Mouse (Mus musculus): Measurements from ENCODE around the gene Arl14ep.
A peak's percentile ranks its signal among the peaks of the same experiment; 100 is the strongest.
"Not testable (repeated sequence)": the region's sequence is repeated elsewhere in the genome, so short reads cannot be mapped to it uniquely, and the experiment has no call there.

Arl14ep gene

GRCm38 (mm10) chr2:106973959-106974639 lies at the start of gene Arl14ep:
TSS of gene Arl14ep (minus strand) at chr2:106974424.
- DNase-seq (ENCODE audit: low spot score), result peak; percentile 74

- DNase-seq (ENCODE audit: low spot score), result no peak
These were observed 48.5 kb upstream of the Arl14ep start for GRCm38 (mm10) chr2:107022713-107023112.

DNA sequence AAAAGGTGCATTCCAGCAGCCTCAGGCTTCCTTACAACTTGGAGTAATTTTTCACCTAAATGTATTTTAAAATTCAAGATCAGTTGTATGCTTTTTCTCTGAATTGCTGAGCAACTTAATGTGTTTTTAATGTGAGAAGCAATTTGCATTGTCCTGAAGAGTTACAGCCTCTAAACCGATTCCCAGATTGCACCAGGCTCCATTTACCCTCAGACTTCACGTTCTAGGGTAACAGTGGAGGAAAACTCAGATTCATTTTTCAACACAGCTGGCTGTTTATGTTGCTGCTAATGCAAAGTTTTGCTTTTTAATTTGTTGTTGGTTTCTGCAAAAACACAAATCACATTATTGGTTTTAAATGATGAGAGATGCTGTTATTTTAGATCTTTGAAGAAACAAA lies 45.1 kb upstream of the Arl14ep start:
- DNase-seq (ENCODE audit: low spot score), result no peak

GRCm38 (mm10) chr2:107013161-107013560 lies 38.9 kb upstream of the Arl14ep start:
- DNase-seq (ENCODE audit: low spot score), result no peak

DNA sequence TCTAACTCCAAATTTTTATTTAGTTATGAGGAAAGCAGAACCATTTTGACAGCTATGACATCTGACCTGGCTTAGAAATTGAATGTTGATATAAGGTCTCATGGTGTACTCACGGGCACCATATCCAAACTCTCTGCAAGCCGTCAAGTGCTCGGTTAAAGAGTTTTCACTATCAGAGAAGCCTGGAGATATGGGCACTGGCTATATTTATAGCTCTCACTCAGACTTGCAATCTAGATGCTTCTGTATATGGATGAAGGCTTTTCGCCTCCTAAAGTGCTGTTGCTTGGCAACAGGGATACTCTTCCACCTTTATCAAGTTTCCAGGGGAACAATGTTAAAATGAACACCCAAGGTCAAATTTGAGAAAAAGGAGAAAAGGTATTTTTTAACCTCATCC lies 38.1 kb upstream of the Arl14ep start:
- no peak for DNase-seq (ENCODE audit: low spot score)

DNA sequence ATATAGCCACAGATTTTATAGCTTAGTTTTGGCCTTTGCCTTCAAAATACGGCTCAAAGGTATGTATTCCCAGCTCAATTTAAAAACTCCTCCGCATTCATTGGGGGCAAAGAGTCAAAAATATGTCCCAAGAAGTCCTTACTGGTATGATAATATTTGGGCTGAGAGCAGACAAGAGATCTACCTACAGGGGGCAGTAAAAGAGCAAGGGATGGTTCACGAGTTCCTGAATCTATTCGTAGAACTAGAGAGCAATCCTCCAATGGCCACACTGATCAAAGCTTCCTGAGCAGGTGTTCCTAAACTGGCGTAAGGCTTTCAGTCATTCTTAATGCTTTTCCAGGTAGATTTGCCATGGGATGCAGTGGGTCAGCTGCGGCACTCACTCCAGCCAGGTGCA lies 35.9 kb upstream of the Arl14ep start:
- DNase-seq (ENCODE audit: low spot score), result no peak

- DNase-seq (ENCODE audit: low spot score), result no peak
These were observed 32.2 kb upstream of the Arl14ep start for GRCm38 (mm10) chr2:107006378-107006777.

DNA sequence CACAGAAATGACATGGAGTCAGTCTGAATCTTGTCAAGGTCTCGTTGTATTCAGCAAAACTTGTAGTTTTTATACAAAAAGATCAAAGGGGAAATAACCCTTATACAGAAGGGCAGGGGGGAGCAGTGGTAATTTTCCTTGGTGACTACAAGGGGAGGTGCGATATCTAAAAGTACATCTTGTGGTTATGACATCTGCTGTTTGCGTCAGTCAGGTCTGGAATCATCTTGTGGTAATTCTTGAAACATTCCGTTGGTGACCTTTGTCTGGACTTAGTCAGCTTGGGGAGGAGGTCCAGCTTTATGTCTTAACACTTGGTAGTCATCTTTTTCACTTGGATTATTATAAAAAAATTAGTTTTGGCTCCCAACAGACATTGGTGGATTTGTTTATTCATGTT lies 31.7 kb upstream of the Arl14ep start:
- DNase-seq (ENCODE audit: low spot score), result not testable (repeated sequence)

DNA sequence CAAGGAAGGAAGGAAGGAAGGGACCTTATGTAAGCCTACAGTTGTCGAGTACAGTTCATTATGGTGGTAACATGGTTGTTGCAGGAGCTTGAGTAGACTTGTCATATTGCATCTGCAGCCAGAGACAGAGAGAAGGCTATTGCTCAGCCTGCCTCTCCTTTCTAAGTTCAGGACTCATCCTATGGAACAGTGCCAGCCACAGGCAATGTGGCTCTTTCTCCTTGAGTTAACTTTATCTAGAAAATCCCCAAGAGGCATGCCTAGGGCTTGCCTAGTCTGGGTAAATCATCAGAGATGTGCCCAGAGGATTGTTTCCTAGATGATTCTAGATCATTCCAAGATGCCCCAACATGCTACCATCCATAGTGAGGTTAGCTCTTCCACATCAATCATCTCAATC lies 17.0 kb upstream of the Arl14ep start:
- no peak for DNase-seq (ENCODE audit: low spot score)

GRCm38 (mm10) chr2:106984945-106985344 lies 10.7 kb upstream of the Arl14ep start:
- DNase-seq (ENCODE audit: low spot score), result no peak

DNA sequence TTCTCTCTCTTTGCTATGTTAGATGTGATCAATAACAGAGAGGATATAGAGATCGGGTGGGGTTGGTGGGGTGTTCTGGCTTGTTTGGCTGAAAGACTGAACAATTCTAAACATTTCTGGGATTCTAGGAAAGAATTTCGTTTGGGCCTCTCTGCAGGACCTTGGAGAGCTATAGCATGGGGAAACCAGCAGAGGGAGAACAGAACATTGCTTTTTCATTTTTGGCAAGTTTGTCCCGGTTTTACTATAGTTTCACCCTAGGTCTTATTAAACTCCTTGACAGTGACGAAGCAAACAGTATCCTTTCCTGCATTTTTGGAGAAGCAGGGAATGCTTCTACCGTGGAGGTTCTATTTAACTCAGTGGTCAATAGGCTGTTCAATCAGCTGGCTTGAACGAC lies 8.3 kb upstream of the Arl14ep start:
- no peak for DNase-seq (ENCODE audit: low spot score)

- no peak for DNase-seq (ENCODE audit: low spot score)
These were observed 2.2 kb upstream of the Arl14ep start for GRCm38 (mm10) chr2:106976472-106976871.

GRCm38 (mm10) chr2:106973332-106973958 lies 779 bp downstream of the Arl14ep start:
- peak; percentile 11 for DNase-seq (ENCODE audit: low spot score)

GRCm38 (mm10) chr2:106972851-106973250 lies 1.4 kb downstream of the Arl14ep start:
- no peak for DNase-seq (ENCODE audit: low spot score)

DNA sequence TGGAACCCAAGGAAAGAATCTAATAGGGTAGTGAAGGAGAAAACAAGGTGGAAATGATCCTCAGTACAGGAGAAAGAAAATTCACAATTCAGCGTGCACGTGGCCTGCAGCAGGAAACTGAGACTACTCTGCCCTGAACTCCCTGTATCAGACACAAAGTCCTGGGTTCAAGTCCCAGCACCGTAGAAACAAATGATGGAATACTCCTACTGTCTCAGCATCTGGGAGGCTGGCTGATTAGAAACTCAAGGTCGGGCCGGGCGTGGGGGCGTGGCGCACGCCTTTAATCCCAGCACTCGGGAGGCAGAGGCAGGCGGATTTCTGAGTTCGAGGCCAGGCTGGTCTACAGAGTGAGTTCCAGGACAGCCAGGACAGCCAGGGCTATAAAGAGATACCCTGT lies 3.3 kb downstream of the Arl14ep start:
- DNase-seq (ENCODE audit: low spot score), result no peak

GRCm38 (mm10) chr2:106968320-106968719 lies 5.9 kb downstream of the Arl14ep start:
- no peak for DNase-seq (ENCODE audit: low spot score)

DNA sequence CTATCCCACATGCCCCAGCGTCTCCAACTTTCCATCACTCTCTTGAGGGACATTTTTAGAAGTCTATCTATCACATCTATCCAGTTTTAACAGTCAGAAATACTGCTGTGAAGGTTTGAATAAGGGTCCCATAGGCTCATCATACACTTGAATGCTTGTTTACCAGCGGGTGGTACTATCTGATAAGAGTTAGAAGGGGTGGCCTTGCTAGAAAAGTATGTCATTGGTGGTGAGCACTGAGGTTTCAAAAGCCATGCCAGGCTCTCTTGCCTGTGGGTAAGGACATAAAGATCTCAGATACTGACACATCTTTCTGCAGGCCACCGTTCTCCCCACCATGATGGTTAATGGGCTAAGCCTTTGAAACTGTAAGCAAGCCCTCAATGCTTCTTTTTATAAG lies 10.7 kb downstream of the Arl14ep start:
- DNase-seq (ENCODE audit: low spot score), result no peak

GRCm38 (mm10) chr2:106961650-106962049 lies 12.6 kb downstream of the Arl14ep start:
- DNase-seq (ENCODE audit: low spot score), result no peak

- DNase-seq (ENCODE audit: low spot score), result no peak
These were observed 13.2 kb downstream of the Arl14ep start for GRCm38 (mm10) chr2:106961066-106961465.

DNA sequence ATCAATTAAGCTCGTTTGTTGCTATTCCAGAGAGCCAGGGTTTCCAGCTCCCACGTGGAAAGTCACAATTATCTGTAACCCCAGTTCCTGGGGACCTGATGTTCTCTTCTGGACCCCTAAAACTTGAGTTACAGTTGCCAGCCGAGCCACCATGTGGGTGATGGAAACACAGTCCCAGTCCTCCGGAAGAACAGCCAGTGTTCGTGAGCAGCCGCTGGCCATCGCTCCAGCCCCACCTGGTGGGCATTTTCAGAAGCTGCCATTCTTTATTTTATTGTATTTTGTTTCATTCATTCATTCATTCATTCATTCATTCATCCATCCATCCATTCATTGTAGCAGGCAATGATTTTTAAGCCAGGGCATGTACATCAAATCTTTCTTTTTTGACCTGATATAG lies 14.0 kb downstream of the Arl14ep start:
- no peak for DNase-seq (ENCODE audit: low spot score)

DNA sequence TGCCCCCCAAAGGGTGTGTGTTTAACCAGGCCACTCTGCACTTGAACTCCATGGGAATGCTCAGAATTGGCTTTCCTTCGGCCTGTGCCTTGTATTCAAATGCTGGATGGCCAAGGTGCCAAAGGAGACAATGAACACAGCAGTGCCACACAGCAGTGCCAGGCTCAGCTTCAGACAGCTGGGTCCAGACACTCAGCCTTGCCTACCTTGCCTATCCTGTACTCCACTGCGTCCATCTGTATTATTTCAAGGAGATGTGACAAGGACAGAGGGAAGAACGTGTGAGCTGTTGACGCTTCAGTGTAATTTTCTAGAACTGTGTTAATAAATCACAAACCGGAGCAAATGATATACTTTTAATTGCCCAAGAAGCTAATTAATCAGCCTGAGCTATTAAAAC lies 14.8 kb downstream of the Arl14ep start:
- no peak for DNase-seq (ENCODE audit: low spot score)

DNA sequence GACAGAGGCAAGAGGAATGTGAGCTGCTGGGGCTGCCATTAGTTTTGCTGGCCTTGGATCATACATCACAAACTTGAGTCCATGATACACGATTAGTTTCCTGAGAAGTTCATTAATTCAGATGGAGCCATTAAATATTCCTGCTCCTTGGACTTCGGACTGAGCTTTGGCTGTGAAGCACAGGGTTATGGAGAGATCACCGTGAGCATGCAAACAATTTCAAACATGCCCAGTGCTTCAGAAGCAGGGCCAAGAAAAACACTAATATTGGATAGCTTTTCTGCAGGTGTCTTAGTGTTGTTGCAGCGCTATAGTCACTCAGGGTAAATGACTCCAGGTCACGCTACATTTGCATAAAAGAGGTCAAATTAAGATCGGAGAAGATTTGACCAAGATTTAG lies 15.3 kb downstream of the Arl14ep start:
- no peak for DNase-seq (ENCODE audit: low spot score)

DNA sequence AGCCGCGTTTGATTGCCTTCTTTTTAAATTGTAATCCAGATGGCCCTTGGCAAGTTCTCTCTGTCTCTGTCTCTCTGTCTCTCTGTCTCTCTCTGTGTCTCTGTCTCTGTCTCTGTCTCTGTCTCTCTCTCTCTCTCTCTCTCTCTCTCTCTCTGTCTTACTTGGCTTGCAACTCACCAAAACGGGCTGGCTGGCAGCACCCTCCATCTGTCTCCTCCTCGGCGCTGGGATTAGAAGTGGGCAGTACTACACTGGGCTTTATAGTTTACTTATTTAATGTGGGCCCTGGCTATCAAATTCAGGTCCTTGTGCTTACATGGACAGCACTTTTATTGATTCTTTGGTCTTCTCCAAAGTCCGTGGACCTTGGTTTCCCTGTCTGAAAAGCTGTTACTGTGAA lies 18.1 kb downstream of the Arl14ep start:
- no peak for DNase-seq (ENCODE audit: low spot score)

DNA sequence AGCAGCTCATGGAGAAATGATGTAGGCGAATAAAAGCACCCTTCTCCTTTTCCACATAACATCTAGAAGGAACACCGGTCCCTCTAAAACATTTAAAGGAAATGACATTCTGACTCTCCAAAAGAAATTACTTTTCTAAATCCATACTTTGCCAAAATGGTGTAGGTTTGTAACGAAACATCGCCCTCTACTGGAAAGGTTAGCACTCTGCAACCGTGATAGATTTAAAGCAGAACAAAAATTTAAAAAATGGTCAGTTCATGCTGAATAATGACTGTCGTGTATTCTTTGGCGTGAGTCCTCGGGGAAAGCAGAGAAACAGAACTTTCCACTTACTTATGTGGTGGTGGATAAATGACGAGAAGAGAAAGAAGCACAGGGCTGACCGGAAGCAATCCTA lies 18.6 kb downstream of the Arl14ep start:
- peak; percentile 21 for DNase-seq (ENCODE audit: low spot score)

All from c-Kit-positive CD71-positive TER-119-positive erythroid progenitor cells, embryonic 14.5 days (primary cell).